Mouse (Mus musculus) heart, adult 11 months (tissue): ENCODE results near the gene Ndufs7.
"Not testable (repeated sequence)": the region's sequence is repeated elsewhere in the genome, so short reads cannot be mapped to it uniquely, and the experiment has no call there.

Experiments used
- DNase-seq: peaks from one replicate; pipeline ENCODE4 v3.0.0; 2022

Gene Ndufs7

GRCm38 (mm10) chr10:80242607-80243006 lies 6.3 kb upstream of the Ndufs7 start:
- DNase-seq: no peak

- DNase-seq: no peak
Measured at GRCm38 (mm10) chr10:80244791-80245399, 4.0 kb upstream of the Ndufs7 start.

- peak; percentile 96 for DNase-seq
Measured at GRCm38 (mm10) chr10:80245600-80245999, 3.3 kb upstream of the Ndufs7 start.

- DNase-seq: no peak
Measured at GRCm38 (mm10) chr10:80247849-80248248, 1.1 kb upstream of the Ndufs7 start.

GRCm38 (mm10) chr10:80248437-80248836 lies 484 bp upstream of the Ndufs7 start:
- DNase-seq: not testable (repeated sequence)

- peak; percentile 89 for DNase-seq
Measured at GRCm38 (mm10) chr10:80250059-80250458, 1.1 kb downstream of the Ndufs7 start.

GRCm38 (mm10) chr10:80250573-80250972 lies 1.7 kb downstream of the Ndufs7 start:
- peak; percentile 90 for DNase-seq

- peak; percentile 93 for DNase-seq
Measured at GRCm38 (mm10) chr10:80252011-80252410, 3.1 kb downstream of the Ndufs7 start.

GRCm38 (mm10) chr10:80252493-80253274 lies 3.8 kb downstream of the Ndufs7 start:
- peak; percentile 98 for DNase-seq

GRCm38 (mm10) chr10:80253551-80253950 lies 4.6 kb downstream of the Ndufs7 start:
- peak; percentile 94 for DNase-seq

GRCm38 (mm10) chr10:80254331-80255297 lies 5.7 kb downstream of the Ndufs7 start:
- peak; percentile 94 for DNase-seq

GRCm38 (mm10) chr10:80255881-80256535 lies 7.1 kb downstream of the Ndufs7 start:
- peak; percentile 95 for DNase-seq

GRCm38 (mm10) chr10:80257936-80258335 lies 9.0 kb downstream of the Ndufs7 start:
- no peak for DNase-seq

- peak; percentile 95 for DNase-seq
Measured at GRCm38 (mm10) chr10:80258752-80259462, 10.0 kb downstream of the Ndufs7 start.

GRCm38 (mm10) chr10:80259463-80259805 lies 10.5 kb downstream of the Ndufs7 start:
- DNase-seq: no peak

GRCm38 (mm10) chr10:80259861-80260641 lies 11.1 kb downstream of the Ndufs7 start:
- DNase-seq: peak; percentile 97

GRCm38 (mm10) chr10:80260642-80261584 lies 12.0 kb downstream of the Ndufs7 start, which contains the start of the genes Gamt and Dazap1:
TSS of gene Gamt (minus strand) at chr10:80261012.
TSS of gene Dazap1 (plus strand) at chr10:80261486.
- DNase-seq: peak; percentile 100

GRCm38 (mm10) chr10:80261585-80261968 lies 12.7 kb downstream of the Ndufs7 start:
- peak; percentile 100 for DNase-seq

- DNase-seq: peak; percentile 95
Measured at GRCm38 (mm10) chr10:80262169-80262568, 13.2 kb downstream of the Ndufs7 start.
